Mouse (Mus musculus): ENCODE results near the gene 1810010H24Rik.

GRCm38 (mm10) chr11:106999151-106999948 is 26.1 kb upstream of the 1810010H24Rik start, which contains the start of gene Kpna2:
- TF ChIP-seq CTCF (IDR thresholded peaks at IDR 0.05 in 2 of 3, conservative IDR thresholded peaks at IDR 0.05 in 1 of 3; ENCODE audit: control insufficient read depth in 1 of 3, insufficient read depth in 1 of 3, low read depth in 2 of 3, low read length in 3 of 3, poor library complexity in 1 of 3, severe bottlenecking in 1 of 3) (0 out of 6 replicates have a peak, but pooled peaks of 1 of the 3 experiments have one; percentile 5), ZNF384 (IDR thresholded peaks at IDR 0.05; ENCODE audit: low read depth, low read length) (peak; percentile 100), MAZ (IDR thresholded peaks at IDR 0.05; ENCODE audit: low read depth, low read length) (peak; percentile 98), POLR2AphosphoS5 (IDR thresholded peaks at IDR 0.05; ENCODE audit: borderline replicate concordance, low read depth, low read length) (no peak), POLR2A (IDR thresholded peaks at IDR 0.05; ENCODE audit: control insufficient read depth in 1 of 2, insufficient read depth in 1 of 2, low read depth in 1 of 2, low read length in 2 of 2, poor library complexity in 1 of 2) (peak; percentile 89 to 99), ETS1 (IDR thresholded peaks at IDR 0.05; ENCODE audit: low read depth, low read length) (peak; percentile 56; the same call in 1 of the 2 replicates), CHD1 (IDR thresholded peaks at IDR 0.05; ENCODE audit: low read depth, low read length) (no peak), BHLHE40 (IDR thresholded peaks at IDR 0.05; ENCODE audit: borderline replicate concordance, low read depth, low read length) (peak; percentile 55; the same call in 1 of the 2 replicates)

Data from MEL (cell line).